Mouse (Mus musculus): Measurements from ENCODE around the gene Dazap1. TPM values are rescaled to one million over a fixed set of nuclear protein-coding genes. Genes with fewer than 3 reads are reported as not detected.

The Dazap1 gene
- polyA plus RNA-seq, 1 experiment from 2014 or later: 58.0 TPM

DNA sequence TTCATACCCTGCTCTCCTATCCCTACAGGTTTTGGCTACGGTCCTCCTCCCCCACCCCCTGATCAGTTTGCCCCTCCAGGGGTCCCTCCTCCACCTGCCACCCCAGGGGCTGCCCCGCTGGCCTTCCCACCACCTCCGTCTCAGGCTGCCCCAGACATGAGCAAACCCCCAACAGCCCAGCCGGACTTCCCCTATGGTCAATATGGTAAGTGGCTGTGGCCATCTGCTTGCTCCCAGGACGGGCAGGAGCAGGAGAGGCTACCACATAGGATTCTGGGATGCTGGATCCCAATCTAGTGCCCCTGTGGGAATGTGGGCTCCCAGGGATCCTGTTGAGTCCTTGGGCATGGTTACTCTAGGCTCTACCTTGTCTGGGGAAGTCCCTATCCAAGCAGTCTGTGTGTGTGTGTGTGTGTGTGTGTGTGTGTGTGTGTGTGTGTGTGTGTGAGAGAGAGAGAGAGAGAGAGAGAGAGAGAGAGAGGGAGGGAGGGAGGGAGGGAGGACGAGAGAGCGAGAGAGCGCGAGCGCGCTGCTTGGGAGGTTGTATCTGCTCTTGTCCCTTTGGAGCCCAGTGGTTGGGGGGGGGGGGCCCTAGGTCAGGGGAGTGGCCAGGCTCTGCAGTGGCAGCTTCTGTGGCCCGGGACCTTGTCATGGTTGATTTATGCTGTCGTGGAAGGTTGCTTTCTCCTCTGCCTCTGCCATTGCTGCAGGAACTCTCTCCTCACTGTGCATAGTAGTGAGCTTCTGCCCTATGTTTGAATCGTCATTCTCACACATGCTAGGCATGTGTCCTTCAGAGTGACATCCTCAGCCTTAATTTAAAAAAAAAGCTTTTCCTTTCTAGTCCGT, 24.2 kb downstream of the Dazap1 start:
- H3K27me3 ChIP-seq (ENCODE audit: insufficient read depth, poor library complexity, severe bottlenecking): no peaks in the 10 kb centered on the region
- peaks cover 12% of the 10 kb centered on the region; the same call in 1 of the 2 replicates for H3K4me1 ChIP-seq
- WGBS: 86% methylated on average over 15 of the region's 15 CpGs
- DNase-seq (ENCODE audit: low spot score): no peak
- no peak overlapping the region for H3K27ac ChIP-seq
- H3K4me3 ChIP-seq: no peak overlapping the region
- H3K36me3 ChIP-seq: peaks cover 87% of the 10 kb centered on the region
- no peaks in the 10 kb centered on the region for H3K9me3 ChIP-seq

- Histone ChIP-seq H3K27ac (no peak overlapping the region), H3K4me3 (no peak overlapping the region), H3K36me3 (peaks cover 61% of the 10 kb centered on the region), H3K4me1 (0 out of 2 replicates have a peak, but pooled peaks cover 6% of the 10 kb centered on the region), H3K27me3 (ENCODE audit: insufficient read depth, poor library complexity, severe bottlenecking) (no peaks in the 10 kb centered on the region), H3K9me3 (no peaks in the 10 kb centered on the region)
- no peak for DNase-seq (ENCODE audit: low spot score)
- 94% methylated on average over 12 of the region's 12 CpGs for WGBS
These were observed 26.8 kb downstream of the Dazap1 start for GRCm38 (mm10) chr10:80288097-80288496.

DNA sequence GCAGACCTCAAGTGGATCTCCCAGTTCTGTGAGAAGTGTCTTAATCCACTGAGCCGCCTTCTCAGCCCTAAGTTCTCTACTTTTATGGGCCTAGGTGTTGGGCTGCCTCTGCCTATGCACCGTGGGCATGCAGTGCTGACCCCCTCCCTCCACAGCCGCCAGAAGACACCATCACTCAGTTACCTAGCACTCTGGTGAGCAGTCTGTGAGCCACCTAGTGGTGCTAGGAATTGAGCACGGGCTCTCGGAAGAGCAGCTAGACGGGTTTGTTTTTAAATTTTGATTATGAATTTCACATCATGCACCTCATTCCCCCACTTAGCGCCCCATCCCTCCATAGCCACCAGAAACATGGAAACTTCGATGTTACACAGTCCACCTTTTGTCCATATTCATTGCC, 27.4 kb downstream of the Dazap1 start:
- no peaks in the 10 kb centered on the region for H3K9me3 ChIP-seq
- H3K27ac ChIP-seq: no peak overlapping the region
- H3K4me3 ChIP-seq: no peak overlapping the region
- peaks cover 11% of the 10 kb centered on the region for H3K4me1 ChIP-seq
- peaks cover 61% of the 10 kb centered on the region for H3K36me3 ChIP-seq
- no peaks in the 10 kb centered on the region for H3K27me3 ChIP-seq (ENCODE audit: insufficient read depth, poor library complexity, severe bottlenecking)
- no peak for DNase-seq (ENCODE audit: low spot score)
- 66% methylated on average over 8 of the region's 8 CpGs for WGBS

DNA sequence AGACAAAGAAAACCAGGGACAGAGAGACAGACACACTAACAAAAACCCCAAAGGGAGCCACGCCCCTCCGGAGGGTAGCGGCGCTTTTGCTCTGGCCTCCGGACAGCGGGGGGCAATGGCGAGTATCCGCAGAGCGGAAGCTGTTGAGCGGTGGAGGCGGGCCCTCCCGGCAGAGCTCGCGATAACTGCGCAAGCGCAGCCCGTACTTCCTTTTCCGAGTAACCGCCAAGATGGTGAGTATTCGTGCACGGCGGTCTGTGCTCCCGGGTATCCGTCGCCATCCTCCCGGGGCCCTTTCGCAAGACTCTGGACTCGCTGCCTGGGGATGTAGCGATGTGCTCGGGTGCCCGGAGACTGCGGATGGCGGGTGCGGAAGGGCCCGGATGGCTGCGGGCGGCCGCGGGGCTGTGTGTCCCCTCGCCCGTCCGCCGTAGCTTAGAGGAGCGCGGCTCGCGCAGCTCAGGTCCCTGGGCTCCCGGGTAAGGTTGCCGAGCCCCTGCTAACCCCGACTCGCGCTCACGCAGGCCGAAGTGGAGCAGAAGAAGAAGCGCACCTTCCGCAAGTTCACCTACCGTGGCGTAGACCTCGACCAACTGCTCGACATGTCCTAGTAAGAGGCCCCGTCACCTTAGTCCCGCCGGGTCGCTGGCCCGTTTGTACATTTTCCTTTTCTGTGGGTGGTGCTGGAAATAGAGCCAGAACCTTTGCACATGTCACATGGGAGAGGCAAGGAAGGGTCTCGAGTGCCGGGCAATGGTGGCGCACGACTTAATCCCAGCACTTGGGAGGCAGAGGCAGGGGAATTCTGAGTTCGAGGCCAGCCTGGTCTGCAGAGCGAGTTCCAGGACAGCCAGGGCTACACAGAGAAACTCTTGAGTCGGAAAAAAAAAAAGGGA, 31.2 kb downstream of the Dazap1 start, which contains the start of gene Rps15:
Rps15 (plus strand) TSS at position 203 of the 896 bp plus-strand sequence.
- H3K4me3 ChIP-seq: peak within 1 kb of the TSS; percentile 91
- DNase-seq (ENCODE audit: low spot score): peak; percentile 97
- under 1% methylated on average over 72 of the region's 72 CpGs for WGBS
- H3K9me3 ChIP-seq: no peaks in the 10 kb centered on the region
- peaks cover 38% of the 10 kb centered on the region for H3K36me3 ChIP-seq
- peaks cover 47% of the 10 kb centered on the region for H3K4me1 ChIP-seq
- H3K27me3 ChIP-seq (ENCODE audit: insufficient read depth, poor library complexity, severe bottlenecking): peaks cover 13% of the 10 kb centered on the region
- peak within 1 kb of the TSS; percentile 98 for H3K27ac ChIP-seq

- H3K4me3 ChIP-seq: peak overlapping the region; percentile 91
- 38% methylated on average over 14 of the region's 14 CpGs for WGBS
- peaks cover 48% of the 10 kb centered on the region for H3K4me1 ChIP-seq
- DNase-seq (ENCODE audit: low spot score): no peak
- peaks cover 21% of the 10 kb centered on the region for H3K27me3 ChIP-seq (ENCODE audit: insufficient read depth, poor library complexity, severe bottlenecking)
- H3K36me3 ChIP-seq: peaks cover 32% of the 10 kb centered on the region
- H3K27ac ChIP-seq: peak overlapping the region; percentile 98
- H3K9me3 ChIP-seq: no peaks in the 10 kb centered on the region
These were observed 32.0 kb downstream of the Dazap1 start for GRCm38 (mm10) chr10:80293325-80293724.

DNA sequence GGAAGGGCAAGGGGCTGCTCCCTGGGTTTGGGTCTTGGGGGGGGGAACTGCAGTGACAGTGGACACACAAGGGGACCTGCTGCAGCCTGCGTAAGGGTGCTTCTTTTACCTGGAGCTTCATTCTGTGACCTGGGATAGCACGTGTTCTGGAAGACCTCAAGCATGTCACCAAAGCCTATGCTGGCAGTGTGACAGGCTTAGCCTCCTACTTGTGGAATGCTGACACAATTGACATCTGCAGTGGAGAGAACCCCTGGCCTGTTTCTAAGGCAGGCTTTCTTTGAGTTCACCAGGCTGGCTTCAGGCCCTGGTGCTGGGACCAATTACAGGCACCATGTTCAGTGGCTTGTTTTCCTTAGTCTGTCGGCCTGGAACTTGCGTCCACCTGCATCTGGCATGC, 33.0 kb downstream of the Dazap1 start:
- peaks cover 31% of the 10 kb centered on the region for H3K27me3 ChIP-seq (ENCODE audit: insufficient read depth, poor library complexity, severe bottlenecking)
- no peak for DNase-seq (ENCODE audit: low spot score)
- peaks cover 52% of the 10 kb centered on the region for H3K4me1 ChIP-seq
- WGBS: 70% methylated on average over 4 of the region's 4 CpGs
- H3K9me3 ChIP-seq: no peaks in the 10 kb centered on the region
- H3K27ac ChIP-seq: no peak overlapping the region
- peaks cover 22% of the 10 kb centered on the region for H3K36me3 ChIP-seq
- peak overlapping the region; percentile 91; the same call in 1 of the 2 replicates for H3K4me3 ChIP-seq

- DNase-seq (ENCODE audit: low spot score): no peak
- Histone ChIP-seq H3K36me3 (peaks cover 21% of the 10 kb centered on the region), H3K27ac (no peak overlapping the region), H3K4me3 (peak overlapping the region; percentile 91; the same call in 1 of the 2 replicates), H3K9me3 (no peaks in the 10 kb centered on the region), H3K27me3 (ENCODE audit: insufficient read depth, poor library complexity, severe bottlenecking) (peaks cover 36% of the 10 kb centered on the region), H3K4me1 (peaks cover 52% of the 10 kb centered on the region)
- 48% methylated on average over 7 of the region's 7 CpGs for WGBS
These were observed 33.6 kb downstream of the Dazap1 start for GRCm38 (mm10) chr10:80294788-80295303.

- H3K27me3 ChIP-seq (ENCODE audit: insufficient read depth, poor library complexity, severe bottlenecking): peaks cover 46% of the 10 kb centered on the region
- no peaks in the 10 kb centered on the region for H3K9me3 ChIP-seq
- H3K36me3 ChIP-seq: peaks cover 21% of the 10 kb centered on the region
- peaks cover 52% of the 10 kb centered on the region for H3K4me1 ChIP-seq
- peak; percentile 89 for DNase-seq (ENCODE audit: low spot score)
- peak within 1 kb of the TSS; percentile 91 for H3K4me3 ChIP-seq
- H3K27ac ChIP-seq: peak within 1 kb of the TSS; percentile 66
- 1% methylated on average over 26 of the region's 26 CpGs for WGBS
These were observed 34.5 kb downstream of the Dazap1 start, which contains the start of gene Apc2 for GRCm38 (mm10) chr10:80295618-80296425. Apc2 (plus strand) TSS chr10:80295977.

DNA sequence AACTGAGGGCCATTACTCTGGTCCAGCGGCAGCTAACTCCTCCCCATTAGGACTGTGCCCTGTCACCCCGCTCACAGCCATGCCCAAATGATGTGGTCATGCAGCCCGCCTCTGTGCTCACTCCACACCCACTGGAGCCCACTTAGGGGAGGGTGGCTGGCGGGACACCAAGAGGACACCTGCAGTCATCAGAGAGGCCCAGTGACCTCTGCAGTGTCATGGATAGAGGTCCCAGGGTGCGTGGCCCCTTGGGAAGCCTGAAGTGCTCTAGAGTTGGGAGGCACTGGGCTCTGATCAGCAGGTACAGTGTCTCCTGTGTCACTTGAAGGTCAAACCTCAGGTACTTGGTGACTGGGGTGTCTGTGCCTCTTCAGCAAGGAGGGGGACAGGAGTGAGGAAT, 35.5 kb downstream of the Dazap1 start:
- H3K27ac ChIP-seq: no peak overlapping the region
- no peak for DNase-seq (ENCODE audit: low spot score)
- peaks cover 56% of the 10 kb centered on the region for H3K27me3 ChIP-seq (ENCODE audit: insufficient read depth, poor library complexity, severe bottlenecking)
- H3K4me3 ChIP-seq: peak overlapping the region; percentile 58; the same call in 1 of the 2 replicates
- 75% methylated on average over 5 of the region's 5 CpGs for WGBS
- H3K9me3 ChIP-seq: no peaks in the 10 kb centered on the region
- H3K4me1 ChIP-seq: peaks cover 53% of the 10 kb centered on the region
- H3K36me3 ChIP-seq: peaks cover 21% of the 10 kb centered on the region

GRCm38 (mm10) chr10:80297526-80298133, 36.3 kb downstream of the Dazap1 start:
- WGBS: 60% methylated on average over 8 of the region's 8 CpGs
- peaks cover 21% of the 10 kb centered on the region for H3K36me3 ChIP-seq
- H3K27ac ChIP-seq: no peak overlapping the region
- no peaks in the 10 kb centered on the region for H3K9me3 ChIP-seq
- H3K4me3 ChIP-seq: no peak overlapping the region
- peaks cover 60% of the 10 kb centered on the region for H3K4me1 ChIP-seq
- peaks cover 64% of the 10 kb centered on the region for H3K27me3 ChIP-seq (ENCODE audit: insufficient read depth, poor library complexity, severe bottlenecking)
- DNase-seq (ENCODE audit: low spot score): no peak

- DNase-seq (ENCODE audit: low spot score): no peak
- Histone ChIP-seq H3K27me3 (ENCODE audit: insufficient read depth, poor library complexity, severe bottlenecking) (peaks cover 70% of the 10 kb centered on the region), H3K9me3 (no peaks in the 10 kb centered on the region), H3K4me1 (peaks cover 55% of the 10 kb centered on the region), H3K36me3 (peaks cover 14% of the 10 kb centered on the region), H3K27ac (no peak overlapping the region), H3K4me3 (peak overlapping the region; percentile 22; the same call in 1 of the 2 replicates)
- WGBS: 7% methylated on average over 26 of the region's 26 CpGs
These were observed 37.4 kb downstream of the Dazap1 start for GRCm38 (mm10) chr10:80298571-80299281.

Measured in heart, embryonic 10.5 days (tissue).